Mouse (Mus musculus) lung, embryonic 15.5 days (tissue): ENCODE results near the gene Wdr18. TPM values are rescaled to one million over a fixed set of nuclear protein-coding genes. Genes with fewer than 3 reads are reported as not detected.

ENCODE experiments used
- ATAC-seq: fragments of 200-750 bp; cut with Nextera tagmentation; 2 replicates; pipeline ENCODE4 v1.8.0; 2017; ENCODE audit warnings: moderate number of reproducible peaks, borderline replicate concordance; ENCODE audit not compliant: low FRiP score, low TSS enrichment; ENCODE audit errors: extremely low read depth
- H3K27ac ChIP-seq: fragments of 300-500 bp; sonication (generic); 2 replicates; pipeline ENCODE4 v1.5.1; 2015; ENCODE audit warnings: moderate library complexity, mild to moderate bottlenecking, inconsistent platforms
- H3K27me3 ChIP-seq: fragments of 300-500 bp; sonication (generic); 2 replicates; pipeline ENCODE4 v1.6.1; 2015; ENCODE audit warnings: inconsistent platforms
- H3K36me3 ChIP-seq: fragments of 300-500 bp; sonication (generic); 2 replicates; pipeline ENCODE4 v1.6.1; 2015; ENCODE audit warnings: inconsistent platforms
- H3K4me1 ChIP-seq: fragments of 300-500 bp; sonication (generic); 2 replicates; pipeline ENCODE4 v1.6.1; 2015; ENCODE audit warnings: inconsistent platforms
- H3K4me2 ChIP-seq: fragments of 300-500 bp; sonication (generic); 2 replicates; pipeline ENCODE4 v1.6.1; 2015; ENCODE audit warnings: inconsistent platforms, mild to moderate bottlenecking, moderate library complexity
- H3K4me3 ChIP-seq: fragments of 300-500 bp; sonication (generic); 2 replicates; pipeline ENCODE4 v1.5.1; 2015; ENCODE audit warnings: mild to moderate bottlenecking, inconsistent platforms
- H3K9ac ChIP-seq: fragments of 300-500 bp; sonication (generic); 2 replicates; pipeline ENCODE4 v1.6.1; 2015; ENCODE audit warnings: inconsistent platforms
- H3K9me3 ChIP-seq: fragments of 300-500 bp; sonication (generic); 2 replicates; pipeline ENCODE4 v1.6.1; 2016; ENCODE audit warnings: inconsistent platforms
- WGBS: fragments of 180-500 bp; shearing (Covaris S2); methylation state at CpG from one replicate; pipeline ENCODE4 v1.1.7; 2015; 5-methylcytosine and 5-hydroxymethylcytosine counted together
- polyA plus RNA-seq: library from polyadenylated mRNA; unstranded; fragments of >200 nt; fragmentation: Nextera tagmentation; extraction: Ambion mirVana; gene quantifications from 2 replicates; pipeline ENCODE4 v1.2.1, GENCODE M21; 2015

Wdr18 gene
- polyA plus RNA-seq, 1 experiment from 2014 or later = 95.1 TPM

DNA sequence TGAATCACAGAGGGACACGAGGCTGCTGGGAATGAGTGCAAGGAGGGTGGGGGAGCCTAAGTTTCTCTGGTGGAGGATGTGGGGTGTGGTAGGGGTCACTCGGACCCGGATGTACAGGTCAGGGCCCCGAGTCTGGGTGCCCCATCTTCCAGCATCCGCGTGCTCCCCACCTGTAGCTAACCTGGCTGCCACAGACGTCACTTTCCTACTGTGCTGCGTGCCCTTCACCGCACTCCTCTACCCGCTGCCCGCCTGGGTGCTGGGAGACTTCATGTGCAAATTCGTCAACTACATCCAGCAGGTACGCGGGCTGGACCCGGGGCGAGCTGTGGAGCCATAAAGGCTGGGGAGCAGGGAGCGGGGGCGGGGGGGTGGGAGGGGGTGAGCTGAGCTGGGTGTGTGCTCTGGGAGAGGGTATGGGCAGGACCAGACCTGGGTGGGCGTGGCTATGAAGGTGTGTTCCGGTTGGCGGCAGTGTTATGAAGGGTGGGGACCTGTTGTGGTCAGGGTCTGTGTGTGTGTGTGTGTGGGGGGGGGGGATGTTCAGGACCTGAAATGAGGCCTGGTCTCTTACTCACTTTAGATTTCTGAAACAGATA, 40.6 kb upstream of the Wdr18 start:
- Histone ChIP-seq H3K4me1 (peaks cover 57% of the 10 kb centered on the region), H3K27me3 (peaks cover 62% of the 10 kb centered on the region), H3K4me2 (peak overlapping the region; percentile 47), H3K9ac (no peak overlapping the region), H3K9me3 (no peaks in the 10 kb centered on the region), H3K36me3 (no peaks in the 10 kb centered on the region), H3K27ac (no peak overlapping the region), H3K4me3 (peak overlapping the region; percentile 19)
- 0 out of 2 replicates have a peak, but pooled peaks have one; percentile 9 for ATAC-seq
- WGBS = 5% methylated on average over 21 of the region's 21 CpGs

GRCm38 (mm10) chr10:79920056-79920890, 39.7 kb upstream of the Wdr18 start:
- H3K27me3 ChIP-seq = peaks cover 62% of the 10 kb centered on the region
- no peaks in the 10 kb centered on the region for H3K9me3 ChIP-seq
- 20% methylated on average over 26 of the region's 26 CpGs for WGBS
- H3K4me1 ChIP-seq = peaks cover 48% of the 10 kb centered on the region
- peak overlapping the region; percentile 29 for H3K4me3 ChIP-seq
- no peak overlapping the region for H3K9ac ChIP-seq
- H3K4me2 ChIP-seq = peak overlapping the region; percentile 53; the same call in 1 of the 2 replicates
- H3K27ac ChIP-seq = no peak overlapping the region
- ATAC-seq = no peak; the same call in 1 of the 2 replicates
- H3K36me3 ChIP-seq = no peaks in the 10 kb centered on the region

GRCm38 (mm10) chr10:79920958-79921535, 38.9 kb upstream of the Wdr18 start, which contains the start of gene R3hdm4:
TSS of gene R3hdm4 (minus strand) at chr10:79921208.
- no peaks in the 10 kb centered on the region for H3K9me3 ChIP-seq
- no peak for ATAC-seq
- peak within 1 kb of the TSS; percentile 53 for H3K4me2 ChIP-seq
- H3K4me3 ChIP-seq = peak within 1 kb of the TSS; percentile 29
- H3K4me1 ChIP-seq = peaks cover 47% of the 10 kb centered on the region
- H3K9ac ChIP-seq = peak within 1 kb of the TSS; percentile 24; the same call in 1 of the 2 replicates
- peaks cover 62% of the 10 kb centered on the region for H3K27me3 ChIP-seq
- H3K27ac ChIP-seq = no peak within 1 kb of the TSS
- 4% methylated on average over 41 of the region's 41 CpGs for WGBS
- H3K36me3 ChIP-seq = no peaks in the 10 kb centered on the region

GRCm38 (mm10) chr10:79921572-79921971, 38.4 kb upstream of the Wdr18 start:
- H3K9ac ChIP-seq = peak overlapping the region; percentile 24; the same call in 1 of the 2 replicates
- ATAC-seq = no peak
- no peaks in the 10 kb centered on the region for H3K36me3 ChIP-seq
- no peaks in the 10 kb centered on the region for H3K9me3 ChIP-seq
- peaks cover 62% of the 10 kb centered on the region for H3K27me3 ChIP-seq
- 2% methylated on average over 34 of the region's 34 CpGs for WGBS
- H3K4me3 ChIP-seq = peak overlapping the region; percentile 29
- peak overlapping the region; percentile 53 for H3K4me2 ChIP-seq
- H3K4me1 ChIP-seq = peaks cover 48% of the 10 kb centered on the region
- no peak overlapping the region for H3K27ac ChIP-seq

DNA sequence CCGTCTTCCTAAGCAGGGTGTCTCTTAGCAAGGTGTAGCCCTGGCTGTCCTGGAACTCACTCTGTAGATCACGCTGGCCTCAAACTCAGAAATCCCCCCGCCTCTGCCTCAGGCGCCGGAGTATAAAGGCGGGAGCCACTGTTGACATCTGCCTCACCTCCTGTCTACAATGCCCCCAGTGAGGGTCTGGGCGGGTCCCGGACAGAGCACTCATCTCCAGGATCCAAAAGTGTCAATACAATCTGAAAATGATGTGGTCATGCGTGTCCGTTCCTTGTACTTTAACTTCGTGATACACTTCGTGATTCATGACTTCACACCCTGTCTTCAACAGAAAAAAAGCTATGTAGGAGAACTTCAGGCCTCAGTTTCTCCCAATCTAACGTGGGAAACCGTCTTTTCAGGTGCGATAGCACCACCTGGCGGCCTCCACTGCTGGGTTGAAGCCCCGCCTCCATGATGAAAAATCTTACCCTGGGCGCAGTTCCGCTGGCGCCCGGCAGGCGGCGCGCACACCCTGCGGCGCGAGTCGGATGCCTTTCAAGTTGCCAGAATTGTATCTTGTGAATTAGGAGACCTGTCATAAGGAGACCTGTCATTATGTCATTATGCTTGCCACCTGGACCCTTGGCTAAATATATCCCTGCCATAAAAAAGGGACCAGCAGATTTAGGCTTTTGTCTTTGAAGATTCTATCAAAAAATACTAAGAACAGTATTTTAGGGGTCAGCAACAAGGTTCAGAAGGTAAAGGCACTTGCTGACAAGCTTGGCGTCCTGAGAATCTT, 34.8 kb upstream of the Wdr18 start:
- no peaks in the 10 kb centered on the region for H3K9me3 ChIP-seq
- H3K4me2 ChIP-seq = peak overlapping the region; percentile 91
- peaks cover 45% of the 10 kb centered on the region for H3K4me1 ChIP-seq
- no peaks in the 10 kb centered on the region for H3K36me3 ChIP-seq
- no peak overlapping the region for H3K9ac ChIP-seq
- H3K27me3 ChIP-seq = peaks cover 34% of the 10 kb centered on the region
- 9% methylated on average over 29 of the region's 29 CpGs for WGBS
- H3K4me3 ChIP-seq = peak overlapping the region; percentile 77
- no peak for ATAC-seq
- no peak overlapping the region for H3K27ac ChIP-seq

- 5% methylated on average over 15 of the region's 15 CpGs for WGBS
- no peak; the same call in 1 of the 2 replicates for ATAC-seq
- Histone ChIP-seq H3K4me2 (peak overlapping the region; percentile 91), H3K9me3 (no peaks in the 10 kb centered on the region), H3K4me1 (peaks cover 43% of the 10 kb centered on the region), H3K9ac (peak overlapping the region; percentile 81), H3K27ac (peak overlapping the region; percentile 93), H3K27me3 (peaks cover 27% of the 10 kb centered on the region), H3K4me3 (peak overlapping the region; percentile 77), H3K36me3 (no peaks in the 10 kb centered on the region)
Observed at GRCm38 (mm10) chr10:79925785-79926490, 34.0 kb upstream of the Wdr18 start.

DNA sequence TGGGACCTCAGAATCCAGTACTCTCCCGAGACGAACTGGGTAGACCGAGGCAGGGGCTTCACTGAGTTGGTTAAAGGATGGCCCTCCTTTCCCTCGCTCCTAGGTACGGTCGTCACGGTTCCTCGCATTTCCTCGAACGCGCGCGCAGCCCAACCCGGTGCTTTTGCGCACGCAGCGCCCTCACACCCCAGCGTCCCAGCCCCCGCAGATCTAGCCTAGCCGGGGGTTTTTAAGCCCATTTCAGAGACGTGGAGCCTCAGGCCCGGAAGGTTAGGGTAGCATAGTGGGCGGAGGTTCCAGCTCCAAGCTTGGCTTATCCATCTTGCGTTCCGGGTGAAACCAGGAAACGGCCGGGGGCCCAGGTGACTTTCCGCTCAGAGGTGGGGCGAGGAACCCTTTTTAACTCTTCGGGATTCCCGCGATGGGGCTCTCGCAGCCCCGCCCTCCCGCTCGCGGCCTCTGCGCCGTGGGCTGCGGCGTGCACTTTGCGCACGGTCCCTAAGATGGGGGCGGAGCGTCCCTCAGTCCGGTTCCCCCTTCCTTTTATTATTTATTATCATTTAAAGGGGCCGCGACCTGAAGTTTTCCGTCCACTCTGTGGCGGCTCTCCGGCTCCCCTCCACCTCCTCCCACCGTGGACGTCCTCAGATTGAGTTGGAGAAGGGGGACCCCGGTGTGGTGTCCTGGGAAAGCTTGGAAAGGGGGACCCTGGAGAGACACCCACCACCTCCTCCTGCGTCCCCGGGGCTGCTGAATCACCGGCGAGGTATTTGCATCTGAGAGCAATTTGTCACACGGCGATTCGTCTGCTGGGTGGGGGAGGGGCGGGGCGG, 33.2 kb upstream of the Wdr18 start, which contains the start of gene Arid3a:
Gene Arid3a (plus strand): TSS at position 553 of the 833 bp plus-strand sequence.
- Histone ChIP-seq H3K9me3 (no peaks in the 10 kb centered on the region), H3K27me3 (peaks cover 19% of the 10 kb centered on the region), H3K9ac (peak within 1 kb of the TSS; percentile 81), H3K36me3 (0 out of 2 replicates have a peak, but pooled peaks cover under 1% of the 10 kb centered on the region), H3K27ac (peak within 1 kb of the TSS; percentile 93), H3K4me2 (peak within 1 kb of the TSS; percentile 91), H3K4me3 (peak within 1 kb of the TSS; percentile 77), H3K4me1 (peaks cover 44% of the 10 kb centered on the region)
- WGBS = under 1% methylated on average over 63 of the region's 63 CpGs
- ATAC-seq = peak; percentile 71

GRCm38 (mm10) chr10:79927324-79928029, 32.5 kb upstream of the Wdr18 start:
- H3K9me3 ChIP-seq = no peaks in the 10 kb centered on the region
- H3K27ac ChIP-seq = peak overlapping the region; percentile 93
- H3K4me1 ChIP-seq = peaks cover 50% of the 10 kb centered on the region
- H3K9ac ChIP-seq = peak overlapping the region; percentile 81
- under 1% methylated on average over 54 of the region's 54 CpGs for WGBS
- H3K27me3 ChIP-seq = peaks cover 11% of the 10 kb centered on the region
- ATAC-seq = peak; percentile 14
- H3K36me3 ChIP-seq = 0 out of 2 replicates have a peak, but pooled peaks cover 3% of the 10 kb centered on the region
- peak overlapping the region; percentile 77 for H3K4me3 ChIP-seq
- H3K4me2 ChIP-seq = peak overlapping the region; percentile 91

DNA sequence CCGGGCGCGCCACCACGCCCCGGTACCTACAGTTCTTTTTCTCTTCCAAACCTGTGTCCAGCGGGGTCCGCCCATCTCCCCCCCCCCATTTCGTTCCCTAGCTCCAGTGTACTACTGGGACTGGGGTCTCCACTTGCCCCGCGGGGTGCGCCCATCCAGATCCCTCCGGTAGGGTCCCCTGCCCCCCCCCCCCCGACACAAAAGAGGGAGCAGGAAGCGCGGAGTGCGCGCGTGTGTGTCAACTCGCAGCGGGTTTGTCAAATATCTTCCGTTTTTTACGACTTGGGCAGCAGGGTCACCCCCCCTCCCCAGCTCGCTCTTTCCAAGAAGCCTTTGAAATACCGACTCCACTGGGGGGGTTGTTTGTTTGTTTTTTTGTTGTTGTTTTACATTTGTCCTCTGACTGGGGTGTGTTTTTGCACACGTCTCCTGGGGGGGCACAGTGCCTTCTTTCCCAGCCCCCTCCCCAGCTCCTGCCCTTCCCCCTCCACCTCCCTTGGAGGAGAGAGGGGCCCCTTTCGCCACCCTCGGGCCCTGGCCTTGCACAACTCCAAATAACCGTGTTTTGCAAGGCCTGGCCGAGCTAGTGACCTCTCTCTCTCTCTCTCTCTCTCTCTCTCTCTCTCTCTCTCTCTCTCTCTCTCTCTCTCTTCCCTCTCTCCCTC, 31.8 kb upstream of the Wdr18 start:
- H3K4me2 ChIP-seq = peak overlapping the region; percentile 91
- H3K27me3 ChIP-seq = peaks cover 5% of the 10 kb centered on the region
- no peak for ATAC-seq
- peak overlapping the region; percentile 93 for H3K27ac ChIP-seq
- H3K4me3 ChIP-seq = peak overlapping the region; percentile 77
- WGBS = under 1% methylated on average over 26 of the region's 29 CpGs
- H3K9me3 ChIP-seq = no peaks in the 10 kb centered on the region
- peak overlapping the region; percentile 81 for H3K9ac ChIP-seq
- 0 out of 2 replicates have a peak, but pooled peaks cover 3% of the 10 kb centered on the region for H3K36me3 ChIP-seq
- peaks cover 56% of the 10 kb centered on the region for H3K4me1 ChIP-seq
